Mouse (Mus musculus) Patski (cell line): ENCODE data around the gene Lair1. TPM values are rescaled to one million over a fixed set of nuclear protein-coding genes. Genes with fewer than 3 reads are reported as not detected.

Source experiments
- ATAC-seq: fragments of 100-300 bp; one replicate; pipeline ENCODE4 v1.8.0; 2021
- CTCF ChIA-PET: fragments of 350-600 bp; sonication (Branson Sonifier 250); formaldehyde crosslinking; loops from one replicate; lab custom pipeline; 2022; ENCODE audit warnings: inconsistent platforms; lab: Charles Lee
- POLR2A ChIA-PET: fragments of 350-600 bp; sonication (Branson Sonifier 250); formaldehyde crosslinking; loops from one replicate; lab custom pipeline; 2022; ENCODE audit warnings: antibody characterized with exemption, inconsistent platforms; lab: Charles Lee
- DNase-seq: peaks from one replicate; pipeline ENCODE4 v3.0.0-alpha.2; 2011; ENCODE audit warnings: low read depth, low spot score
- H3K27me3 ChIP-seq: fragments of 371-371 bp; one replicate; pipeline ENCODE4 v1.5.1; 2021
- CTCF ChIP-seq: fragments of 100-300 bp; IDR thresholded peaks from one replicate; pipeline ENCODE4 v1.5.1; 2021
- in situ Hi-C: fragments of 300-500 bp; cut with MboI; formaldehyde crosslinking; loops from 3 replicates; pipeline ENCODE4 v1.11.1; 2018; ENCODE audit warnings: low pct_unique_long_range_greater_than_20kb, mixed read lengths
- polyA plus RNA-seq: library from polyadenylated mRNA; unstranded; gene quantifications from one replicate; pipeline ENCODE4 v1.2.3, GENCODE M21; 2021

Lair1 gene
- polyA plus RNA-seq: 0.01 TPM

DNA sequence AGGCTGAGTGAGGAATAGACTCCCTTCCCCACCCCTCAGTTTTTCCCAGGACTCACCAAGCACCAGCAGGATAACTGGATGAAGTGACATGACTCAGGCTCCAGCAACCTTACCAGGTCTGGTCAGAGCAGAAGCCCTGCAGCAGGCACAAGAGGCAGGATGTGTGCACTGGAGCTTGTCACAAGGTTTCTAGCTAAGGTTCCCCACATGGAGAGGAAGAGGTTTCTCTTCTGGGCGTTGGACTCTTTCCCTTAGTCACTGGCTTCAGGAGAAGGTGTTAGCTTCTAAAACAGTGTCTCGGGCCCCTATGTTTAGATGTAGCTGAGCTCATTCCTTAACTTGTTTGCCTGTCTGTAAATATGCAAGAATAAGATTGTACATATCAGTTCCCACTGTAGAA lies at the start of gene Lair1:
Gene Lair1 (minus strand): TSS at position 192 of the 400 bp plus-strand sequence.
- TF ChIP-seq CTCF: no peak
- DNase-seq (no peak), ATAC-seq (no peak)
- ChIA-PET CTCF (no interaction called here), POLR2A (no interaction called here)
- in situ Hi-C loops: no loop called here
- H3K27me3 ChIP-seq: no peaks in the 10 kb centered on the region

DNA sequence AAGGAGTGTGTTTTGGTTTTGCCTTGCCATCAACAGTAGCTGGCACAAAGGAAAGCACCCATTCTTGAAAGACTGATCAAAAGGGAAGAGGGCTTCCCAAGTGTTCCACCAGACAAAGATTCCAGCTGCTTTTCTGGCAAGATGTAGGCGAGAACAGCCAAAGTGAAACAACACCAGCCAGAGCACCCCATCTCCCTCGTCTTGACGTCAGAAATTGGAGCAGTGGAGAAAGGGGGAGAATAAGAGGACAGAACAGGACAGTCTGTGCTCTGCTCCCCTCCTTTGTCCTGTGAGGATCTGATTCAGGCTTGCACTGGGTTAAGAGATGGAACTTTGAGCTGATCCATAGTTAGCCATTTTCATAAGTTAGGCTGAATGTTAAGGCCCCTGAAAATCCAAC lies 48.8 kb upstream of the Lair1 start:
- ATAC-seq: no peak
- POLR2A ChIA-PET: interaction anchor here (0.7 kb wide), 2 partner anchors 420 to 444 kb away, joined by 5 to 6 read pairs; no protein-coding TSS in a partner anchor
- no peak for TF ChIP-seq CTCF
- in situ Hi-C loops: no loop called here
- CTCF ChIA-PET: no interaction called here
- peaks cover 10% of the 10 kb centered on the region for H3K27me3 ChIP-seq
- no peak for DNase-seq

DNA sequence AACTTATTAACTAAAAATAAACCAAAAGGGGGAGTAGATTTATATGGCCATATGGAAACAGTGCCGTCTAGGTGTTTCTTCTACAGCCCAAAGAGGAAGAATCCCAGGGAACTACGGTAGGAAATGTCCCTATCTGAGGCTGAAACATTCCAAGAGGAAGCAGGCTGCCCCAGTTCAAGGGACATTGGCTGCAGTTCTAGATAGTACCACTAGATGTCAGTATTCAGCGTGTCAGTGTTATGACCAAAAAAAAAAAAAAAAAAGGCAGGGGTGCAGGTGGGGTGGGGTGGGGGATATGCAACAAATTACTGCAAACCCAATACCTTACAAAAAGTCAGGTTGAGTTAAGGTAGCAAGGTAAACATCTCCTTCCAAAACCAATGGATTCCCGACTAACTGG lies 40.4 kb upstream of the Lair1 start:
- TF ChIP-seq CTCF: peak; percentile 46
- ATAC-seq: no peak
- in situ Hi-C loops: no loop called here

DNA sequence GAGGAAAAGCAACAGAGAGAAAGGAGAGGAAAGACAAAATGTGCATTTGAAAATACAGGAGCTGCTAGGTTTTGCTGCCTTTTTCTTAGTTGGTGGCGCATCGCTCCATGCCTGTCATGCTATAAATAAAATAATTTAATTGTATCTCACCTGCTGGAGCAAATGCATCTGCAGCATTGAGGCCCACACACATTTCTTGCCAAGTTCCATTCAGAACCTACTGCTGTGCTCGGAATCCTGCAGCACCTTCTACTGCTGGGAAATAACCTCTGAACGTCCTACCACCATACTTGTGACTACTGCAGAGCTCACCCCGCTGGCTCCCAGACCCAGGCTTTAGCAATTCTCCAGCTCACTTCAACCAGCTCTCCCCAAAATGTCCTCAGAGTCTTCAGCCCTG lies 38.1 kb upstream of the Lair1 start:
- POLR2A ChIA-PET: no interaction called here
- in situ Hi-C loops: no loop called here
- CTCF ChIA-PET: interaction anchor here (1.0 kb wide), 1 partner anchor 10 kb away, joined by 3 read pairs; no protein-coding TSS in a partner anchor
- no peak for ATAC-seq
- no peak for DNase-seq
- H3K27me3 ChIP-seq: no peaks in the 10 kb centered on the region
- TF ChIP-seq CTCF: no peak

More for the DNA sequence above, 40.4 kb upstream of the Lair1 start:
- POLR2A ChIA-PET: no interaction called here
- H3K27me3 ChIP-seq: no peaks in the 10 kb centered on the region
- CTCF ChIA-PET: interaction anchor here (2.0 kb wide), 1 partner anchor 324 kb away, joined by 5 read pairs; no protein-coding TSS in a partner anchor
- no peak for DNase-seq

DNA sequence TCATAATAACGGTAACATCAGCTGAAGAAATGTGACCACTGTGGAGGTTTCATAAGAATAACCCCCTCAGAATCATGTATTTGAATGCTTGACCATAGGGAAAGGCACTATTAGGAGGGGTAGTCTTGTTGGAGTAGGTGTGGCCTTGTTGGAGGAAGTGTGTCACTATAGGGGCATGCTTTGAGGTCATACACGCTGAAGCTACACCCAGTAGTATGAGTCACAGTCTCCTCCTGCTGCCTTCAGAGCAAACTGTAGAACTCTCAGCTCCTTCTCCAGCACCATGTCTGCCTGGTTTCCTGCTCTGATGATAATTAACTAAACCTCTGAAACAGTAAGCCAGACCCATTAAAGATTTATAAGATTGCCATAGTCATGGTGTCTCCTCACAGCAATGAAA lies 35.8 kb upstream of the Lair1 start:
- ChIA-PET POLR2A (no interaction called here), CTCF (no interaction called here)
- no peaks in the 10 kb centered on the region for H3K27me3 ChIP-seq
- DNase-seq: no peak
- TF ChIP-seq CTCF: no peak
- peak; percentile 51 for ATAC-seq
- in situ Hi-C loops: loop anchor here (10.0 kb wide), 1 partner anchor 64 kb away; no protein-coding TSS in a partner anchor

DNA sequence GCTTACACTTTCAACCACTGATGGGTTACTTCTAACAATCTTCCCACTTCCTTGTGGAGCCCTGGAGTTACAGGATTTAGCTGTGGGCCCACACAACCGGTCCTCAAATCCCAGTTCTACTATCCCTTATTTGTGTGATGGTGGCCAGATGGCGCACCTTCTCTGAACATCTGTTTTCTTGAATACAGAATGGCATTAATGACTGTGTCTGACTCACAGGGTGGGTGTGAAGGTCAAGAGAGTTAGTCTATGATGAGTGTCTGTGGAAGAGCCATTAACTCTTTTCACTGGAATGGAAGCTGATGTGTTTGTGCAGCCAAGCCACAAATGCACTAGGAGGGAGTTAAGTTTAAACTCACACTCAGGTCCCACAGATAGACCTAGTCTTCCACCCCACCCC lies 35.3 kb upstream of the Lair1 start:
- H3K27me3 ChIP-seq: no peaks in the 10 kb centered on the region
- ChIA-PET POLR2A (no interaction called here), CTCF (no interaction called here)
- in situ Hi-C loops: loop anchor here (10.0 kb wide), 1 partner anchor 64 kb away; no protein-coding TSS in a partner anchor
- no peak for ATAC-seq
- no peak for DNase-seq
- TF ChIP-seq CTCF: no peak

DNA sequence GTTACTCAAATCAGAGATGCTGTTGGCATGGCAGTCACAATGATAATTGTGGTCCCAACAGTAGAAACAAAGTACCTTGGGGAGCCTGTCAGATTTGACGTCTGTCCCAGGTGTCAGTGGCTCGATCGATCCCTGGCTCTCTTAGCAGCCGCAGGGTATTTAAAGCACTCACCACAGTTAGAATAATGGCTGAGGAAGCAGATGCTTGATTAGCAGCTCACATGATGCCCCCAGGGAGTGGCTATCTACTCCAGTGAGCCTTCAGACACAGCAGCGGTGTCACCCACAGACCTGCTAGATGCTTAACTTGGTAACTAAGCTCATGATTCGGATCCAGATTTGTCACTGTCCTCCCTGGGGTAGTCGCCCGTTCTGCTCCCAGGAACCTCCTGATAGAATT lies 28.2 kb upstream of the Lair1 start:
- CTCF ChIA-PET: no interaction called here
- no peaks in the 10 kb centered on the region for H3K27me3 ChIP-seq
- no peak for TF ChIP-seq CTCF
- ATAC-seq (no peak), DNase-seq (no peak)
- in situ Hi-C loops: loop anchor here (10.0 kb wide), 1 partner anchor 56 kb away; no protein-coding TSS in a partner anchor
- POLR2A ChIA-PET: no interaction called here

DNA sequence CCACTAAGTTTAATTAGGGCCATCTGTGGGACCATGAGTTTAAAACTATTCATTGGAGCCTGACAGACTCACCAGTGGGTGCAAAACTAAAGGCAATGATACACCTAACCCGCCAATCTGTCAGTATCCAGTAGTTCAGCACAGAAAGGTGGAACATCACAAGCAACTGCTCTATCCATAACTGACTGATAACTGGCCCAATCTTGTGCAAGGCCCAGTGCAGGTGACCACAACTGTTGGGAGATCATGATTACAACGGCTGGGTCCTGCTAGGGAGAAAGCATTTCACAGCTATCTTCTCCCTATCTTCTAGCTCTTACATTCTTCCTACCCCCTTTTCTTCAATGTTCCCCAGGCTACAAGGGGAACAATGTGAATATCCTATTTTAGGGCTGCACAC lies 25.7 kb upstream of the Lair1 start:
- in situ Hi-C loops: no loop called here
- ChIA-PET POLR2A (no interaction called here), CTCF (interaction anchor here (1.6 kb wide), 2 partner anchors 15 to 27 kb away, joined by 3 to 4 read pairs; no protein-coding TSS in a partner anchor)
- DNase-seq: no peak
- TF ChIP-seq CTCF: no peak
- no peaks in the 10 kb centered on the region for H3K27me3 ChIP-seq
- ATAC-seq: no peak

DNA sequence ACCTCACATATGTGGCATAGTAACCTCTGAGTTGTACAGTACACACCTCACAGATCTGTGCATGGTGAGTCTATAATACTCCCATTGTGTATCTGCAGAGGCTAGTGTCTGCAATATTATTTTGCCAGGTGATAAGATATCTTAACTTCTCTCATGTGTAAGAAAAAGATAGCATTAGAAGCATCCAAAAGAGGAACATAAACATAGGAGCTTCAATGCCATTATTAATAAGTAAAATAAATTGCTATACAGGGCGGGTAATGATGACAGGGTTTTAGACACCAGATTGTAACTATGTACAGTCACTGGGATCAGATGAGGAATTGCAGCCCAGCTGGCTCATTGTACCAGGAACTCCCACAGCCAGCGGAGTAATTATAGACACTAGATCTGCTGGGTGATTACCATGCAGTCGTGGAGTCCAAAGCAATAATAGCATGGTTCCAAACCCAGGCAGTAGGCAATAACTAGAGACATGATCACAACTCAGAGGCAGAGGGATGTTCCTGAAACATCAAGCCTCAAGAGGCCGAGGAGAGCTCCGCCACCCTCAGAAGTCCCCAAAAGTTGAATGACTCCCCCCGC lies 25.0 kb upstream of the Lair1 start:
- no peaks in the 10 kb centered on the region for H3K27me3 ChIP-seq
- ChIA-PET CTCF (interaction anchor here (1.6 kb wide), 1 partner anchor 14 kb away, joined by 4 read pairs; no protein-coding TSS in a partner anchor), POLR2A (no interaction called here)
- DNase-seq (no peak), ATAC-seq (no peak)
- in situ Hi-C loops: no loop called here
- TF ChIP-seq CTCF: no peak

DNA sequence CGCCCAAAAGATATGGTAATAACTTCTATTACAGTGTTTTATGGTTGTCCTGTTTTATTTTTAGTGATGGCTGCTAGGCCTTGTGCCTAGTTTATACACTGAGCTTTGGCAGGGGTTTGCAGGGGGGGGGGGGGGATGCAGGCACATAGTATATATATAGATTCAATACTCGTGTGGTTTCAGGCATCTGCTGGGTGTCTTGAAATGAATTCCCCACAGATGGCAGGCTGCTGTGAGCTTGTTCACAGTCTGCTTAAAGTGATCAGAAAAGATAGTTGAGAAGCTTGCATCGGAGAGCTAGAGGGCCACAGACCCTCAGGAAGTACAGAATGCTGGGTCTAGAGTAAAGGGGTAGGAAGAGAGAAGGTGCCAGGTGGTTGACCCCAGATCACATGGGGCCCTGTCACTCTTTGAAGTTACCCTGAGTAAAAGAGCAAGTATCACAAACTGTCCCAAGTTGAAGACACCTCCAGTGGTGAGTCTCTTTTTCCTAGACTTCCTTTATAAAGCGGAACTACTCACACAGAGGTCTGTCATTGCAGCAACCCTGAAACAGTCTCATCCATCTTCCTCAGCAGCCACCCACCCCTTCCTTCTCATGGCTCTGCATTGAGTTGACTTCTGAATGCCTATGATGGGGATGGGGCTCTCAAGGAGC lies 24.4 kb upstream of the Lair1 start:
- TF ChIP-seq CTCF: no peak
- ChIA-PET CTCF (interaction anchor here (1.6 kb wide), 1 partner anchor 13 kb away, joined by 4 read pairs; no protein-coding TSS in a partner anchor), POLR2A (no interaction called here)

DNA sequence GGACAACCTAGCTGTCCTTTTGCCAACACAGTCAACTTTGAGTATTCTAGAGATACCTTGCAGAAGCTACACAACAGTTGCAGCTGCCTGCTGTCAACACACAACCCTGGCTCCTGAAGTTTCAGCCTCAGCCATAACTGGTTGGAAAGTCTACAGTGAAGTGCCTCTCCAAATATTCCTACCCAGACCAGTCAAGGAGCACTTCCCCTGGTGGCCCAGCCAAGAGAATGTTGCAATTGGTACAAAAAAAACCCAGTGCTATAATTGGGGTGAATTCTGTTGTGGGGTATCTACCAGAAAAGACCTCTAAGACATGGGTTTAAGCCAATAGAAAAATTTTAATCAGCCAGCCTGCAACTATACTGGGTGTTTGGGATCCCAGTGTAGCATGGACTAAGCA lies 22.6 kb upstream of the Lair1 start:
- CTCF ChIA-PET: no interaction called here
- no peak for DNase-seq
- H3K27me3 ChIP-seq: no peaks in the 10 kb centered on the region
- no peak for TF ChIP-seq CTCF
- POLR2A ChIA-PET: no interaction called here
- ATAC-seq: no peak
- in situ Hi-C loops: no loop called here

More for the DNA sequence above, 24.4 kb upstream of the Lair1 start:
- DNase-seq (no peak), ATAC-seq (no peak)
- in situ Hi-C loops: no loop called here
- no peaks in the 10 kb centered on the region for H3K27me3 ChIP-seq
